Comparison of ENCODE assay signal across 16 mouse cellular contexts in the genomic region with DNA sequence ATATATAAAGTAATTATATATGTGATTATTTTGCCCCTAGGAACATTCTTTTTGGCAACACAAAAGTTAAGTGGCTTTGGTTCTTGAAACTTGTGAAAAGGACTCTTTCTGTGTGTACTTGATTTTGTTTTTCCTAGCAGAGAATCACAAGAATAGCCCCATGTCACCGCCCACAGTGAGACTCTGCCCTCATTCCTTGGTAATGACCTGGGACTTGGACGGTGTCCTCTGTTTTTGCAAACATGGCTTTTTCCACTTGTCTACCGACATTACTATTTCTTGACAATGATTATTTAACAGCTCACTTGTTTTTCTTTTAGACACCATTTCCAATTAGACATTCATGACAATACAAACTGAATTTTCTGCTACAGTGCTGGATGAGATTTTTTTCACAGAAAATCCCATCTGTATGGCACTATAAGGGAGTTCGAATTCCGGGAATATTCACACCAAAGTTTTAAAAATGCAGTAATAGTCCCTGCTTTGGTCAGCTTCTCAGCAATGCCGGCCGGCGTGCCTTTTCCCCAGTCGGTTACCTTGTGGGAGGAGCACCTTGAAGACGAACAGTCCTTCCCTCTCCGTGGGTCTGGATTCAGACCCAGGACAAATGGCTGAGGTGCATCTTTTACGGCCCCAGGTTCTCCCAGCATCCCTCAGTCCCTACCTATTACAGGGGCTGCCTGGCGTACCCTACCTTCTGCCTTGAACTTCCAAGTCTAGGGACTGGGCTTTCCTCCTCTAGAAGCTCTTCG. TPM values are rescaled to one million over a fixed set of nuclear protein-coding genes. Genes with fewer than 3 reads are reported as not detected.
DNase-seq lines count a peak whose midpoint lies in the region; ATAC-seq and TF ChIP-seq lines count a peak whose summit lies in the region.
"Had no signal": no experiment of that assay in that cellular context is flagged by ENCODE, and none has a peak within 500 bp of the region (broad histone marks: within the 10 kb centered on the region; RNA-seq: fewer than 3 reads in every experiment).

No protein-coding gene starts in this region.

- ATAC-seq in kidney, embryonic 16.5 days (ENCODE audit: low FRiP score, low TSS enrichment) = no peak
- ATAC-seq: forebrain, embryonic 14.5 days; hindbrain, postnatal 0 days had no signal

- DNase-seq in kidney, adult 2 months = peak; percentile 90
- DNase-seq in gastrocnemius, adult 8-10 months (ENCODE audit: low spot score in 2 of 2) = peak; percentile 11 to 26
- DNase-seq in kidney, adult 9 months = peak; percentile 90
- peak; percentile 49 for DNase-seq in lung, postnatal 25 days (ENCODE audit: low spot score)
- DNase-seq in right cerebral cortex, postnatal 14 days = no peak
- no peak for DNase-seq in thymus, postnatal 0 days (ENCODE audit: low spot score)
- no peak for DNase-seq in B cell, adult 2 months
- DNase-seq: cerebellum, adult 9-11 months had no signal

- no peak overlapping the region for H3K4me2 ChIP-seq in kidney, embryonic 16.5 days (replicated peaks; ENCODE audit: low read depth, low read length)
- H3K4me2 ChIP-seq: embryonic facial prominence, embryonic 12.5 days; heart, embryonic 13.5 days; limb, embryonic 13.5 days; neural tube, embryonic 15.5 days had no signal

- H3K4me3 ChIP-seq in kidney, adult 2 months (ENCODE audit: insufficient read depth, low read depth, low read length) = peak overlapping the region; percentile 20
- no peak overlapping the region for H3K4me3 ChIP-seq in kidney, embryonic 16.5 days (ENCODE audit: low read length)
- H3K4me3 ChIP-seq: embryonic facial prominence, embryonic 12.5 days; heart, embryonic 13.5 days; limb, embryonic 13.5 days; neural tube, embryonic 15.5 days had no signal

- H3K27ac ChIP-seq in kidney, adult 2 months (ENCODE audit: insufficient read depth, low read depth, low read length) = peak overlapping the region; percentile 97
- H3K27ac ChIP-seq in kidney, embryonic 16.5 days (ENCODE audit: low read length) = no peak overlapping the region
- H3K27ac ChIP-seq: embryonic facial prominence, embryonic 12.5 days; heart, embryonic 13.5 days; hindbrain, postnatal 0 days; limb, embryonic 13.5 days; macrophage; neural tube, embryonic 15.5 days had no signal

- no peaks in the 10 kb centered on the region for H3K36me3 ChIP-seq in kidney, adult 2 months (ENCODE audit: control insufficient read depth, insufficient read depth, low read length)
- H3K36me3 ChIP-seq in kidney, embryonic 16.5 days (ENCODE audit: insufficient read depth, low read length) = no peaks in the 10 kb centered on the region
- H3K36me3 ChIP-seq: embryonic facial prominence, embryonic 12.5 days; heart, embryonic 13.5 days; limb, embryonic 13.5 days; neural tube, embryonic 15.5 days had no signal

- TF ChIP-seq CTCF in kidney, adult 2 months (conservative IDR thresholded peaks at IDR 0.05; ENCODE audit: insufficient read depth, insufficient read length, low read depth, low read length) = no peak

- no peaks in the 10 kb centered on the region; the same call in 1 of the 2 replicates for H3K4me1 ChIP-seq in kidney, adult 2 months (ENCODE audit: control insufficient read depth, insufficient read depth, low read length)
- 0 out of 2 replicates have a peak, but pooled peaks cover 3% of the 10 kb centered on the region for H3K4me1 ChIP-seq in kidney, embryonic 16.5 days (ENCODE audit: insufficient read depth, low read length)
- H3K4me1 ChIP-seq: embryonic facial prominence, embryonic 12.5 days; heart, embryonic 13.5 days; limb, embryonic 13.5 days had no signal

- TF ChIP-seq POLR2A in kidney, adult 2 months (IDR thresholded peaks at IDR 0.05; ENCODE audit: low read depth, low read length) = no peak

- no peaks in the 10 kb centered on the region for H3K9me3 ChIP-seq in kidney, embryonic 16.5 days (ENCODE audit: low read length)
- H3K9me3 ChIP-seq: embryonic facial prominence, embryonic 12.5 days; heart, embryonic 13.5 days; limb, embryonic 13.5 days; neural tube, embryonic 15.5 days had no signal

- WGBS in kidney, adult 2 months = 48% methylated on average over 14 of the region's 14 CpGs
- WGBS in kidney, embryonic 16.5 days = 61% methylated on average over 14 of the region's 14 CpGs

- H3K9ac ChIP-seq in kidney, embryonic 16.5 days (replicated peaks; ENCODE audit: low read length) = no peak overlapping the region
- H3K9ac ChIP-seq: embryonic facial prominence, embryonic 12.5 days; heart, embryonic 13.5 days; limb, embryonic 13.5 days; neural tube, embryonic 15.5 days had no signal

- no peaks in the 10 kb centered on the region for H3K27me3 ChIP-seq in kidney, adult 2 months (replicated peaks; ENCODE audit: control insufficient read depth, insufficient read depth, low read length)
- H3K27me3 ChIP-seq in kidney, embryonic 16.5 days (ENCODE audit: insufficient read depth, low read length) = no peaks in the 10 kb centered on the region
- H3K27me3 ChIP-seq: embryonic facial prominence, embryonic 12.5 days; heart, embryonic 13.5 days; limb, embryonic 13.5 days; neural tube, embryonic 15.5 days had no signal

RNA-seq across cellular contexts. Expression of a gene that starts 22.4 kb away (rescaled TPM):
- 0.78 and 0.90 TPM in 2 replicates for polyA plus RNA-seq in kidney, adult 2 months (2012; rRNA removed)
- polyA plus RNA-seq in kidney, embryonic 16.5 days (2015; fragmentation: Nextera tagmentation; extraction: Ambion mirVana) = 1.00 and 1.3 TPM in 2 replicates
- total RNA-seq in gastrocnemius, adult 8-10 months (2022) = 1 to 10 TPM; 2.9 to 6.4 (median 5.8) TPM
- 3.3 and 4.9 TPM in 2 replicates for polyA plus RNA-seq in thymus, postnatal 0 days (2015; fragmentation: Nextera tagmentation; extraction: Ambion mirVana)

RNA-seq across cellular contexts. Expression of a gene that starts 55.6 kb away (rescaled TPM):
- 33.3 and 48.2 TPM in 2 replicates for polyA plus RNA-seq in kidney, adult 2 months (2012; rRNA removed)
- 0.81 and 1.00 TPM in 2 replicates for polyA plus RNA-seq in kidney, embryonic 16.5 days (2015; fragmentation: Nextera tagmentation; extraction: Ambion mirVana)
- total RNA-seq in gastrocnemius, adult 8-10 months (2022) = 1 to 10 TPM; 1.9 to 3.7 (median 2.3) TPM
- 0.03 and 0.04 TPM in 2 replicates for polyA plus RNA-seq in thymus, postnatal 0 days (2015; fragmentation: Nextera tagmentation; extraction: Ambion mirVana)

Comparison
In these comparisons a context has a peak if more than half of its experiments do, and no peak if none do; other contexts are left out.
1. RNA of a gene that starts 55.6 kb away (polyA plus RNA-seq): 33.3 to 48.2 TPM in kidney, adult 2 months; 0.81 to 1.00 TPM in kidney, embryonic 16.5 days and 0.03 to 0.04 TPM in thymus, postnatal 0 days; every median in the first group is over 10 times any median in the second.
2. DNase-seq: peak in kidney, adult 2 months (single experiment), gastrocnemius, adult 8-10 months (2 of 2), kidney, adult 9 months (single experiment) and lung, postnatal 25 days (single experiment); none in right cerebral cortex, postnatal 14 days (single experiment), thymus, postnatal 0 days (single experiment) and B cell, adult 2 months (0 of 2).